Mouse (Mus musculus): ENCODE results near the gene Tmem45b. TPM values are rescaled to one million over a fixed set of nuclear protein-coding genes. Genes with fewer than 3 reads are reported as not detected.
"Not testable (repeated sequence)": the region's sequence is repeated elsewhere in the genome, so short reads cannot be mapped to it uniquely, and the experiment has no call there.

The Tmem45b gene
- 223 and 553 TPM in 2 replicates for polyA plus RNA-seq (2012; rRNA removed)

GRCm38 (mm10) chr9:31463692-31464474, at the start of gene Tmem45b:
Gene Tmem45b (minus strand): TSS chr9:31464462.
- DNase-seq (ENCODE audit: low read depth), result no peak

- peak; percentile 27 for DNase-seq (ENCODE audit: low read depth)
Observed at GRCm38 (mm10) chr9:31508189-31508588, 43.9 kb upstream of the Tmem45b start.

GRCm38 (mm10) chr9:31501221-31501620, 37.0 kb upstream of the Tmem45b start:
- DNase-seq (ENCODE audit: low read depth), result not testable (repeated sequence)

- no peak for DNase-seq (ENCODE audit: low read depth)
Observed at GRCm38 (mm10) chr9:31463190-31463589, 1.1 kb downstream of the Tmem45b start.

- no peak for DNase-seq (ENCODE audit: low read depth)
Observed at GRCm38 (mm10) chr9:31454356-31454755, 9.9 kb downstream of the Tmem45b start.

GRCm38 (mm10) chr9:31452166-31452565, 12.1 kb downstream of the Tmem45b start:
- DNase-seq (ENCODE audit: low read depth), result no peak

- DNase-seq (ENCODE audit: low read depth), result no peak
Observed at GRCm38 (mm10) chr9:31449145-31449772, 15.0 kb downstream of the Tmem45b start.

DNA sequence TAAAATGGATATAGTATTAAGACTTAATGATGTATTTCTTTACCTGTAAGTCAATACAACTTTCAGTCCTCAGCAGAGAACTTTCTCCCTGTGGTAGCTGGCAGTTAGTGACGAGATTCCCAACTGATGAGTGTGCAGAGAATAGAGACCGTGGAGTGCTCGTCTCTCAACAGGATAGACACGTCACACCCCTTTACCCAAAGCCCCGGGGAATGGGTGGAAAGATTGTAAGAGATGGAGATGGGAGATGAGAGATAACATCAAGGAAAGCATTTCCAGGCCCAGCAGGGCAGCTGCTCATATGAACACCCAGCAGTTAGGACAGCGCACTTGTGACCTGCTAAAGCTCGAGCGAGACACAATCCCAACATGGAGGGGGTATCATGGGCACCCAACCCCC, 20.0 kb downstream of the Tmem45b start:
- no peak for DNase-seq (ENCODE audit: low read depth)

GRCm38 (mm10) chr9:31441487-31441886, 22.8 kb downstream of the Tmem45b start:
- no peak for DNase-seq (ENCODE audit: low read depth)

DNA sequence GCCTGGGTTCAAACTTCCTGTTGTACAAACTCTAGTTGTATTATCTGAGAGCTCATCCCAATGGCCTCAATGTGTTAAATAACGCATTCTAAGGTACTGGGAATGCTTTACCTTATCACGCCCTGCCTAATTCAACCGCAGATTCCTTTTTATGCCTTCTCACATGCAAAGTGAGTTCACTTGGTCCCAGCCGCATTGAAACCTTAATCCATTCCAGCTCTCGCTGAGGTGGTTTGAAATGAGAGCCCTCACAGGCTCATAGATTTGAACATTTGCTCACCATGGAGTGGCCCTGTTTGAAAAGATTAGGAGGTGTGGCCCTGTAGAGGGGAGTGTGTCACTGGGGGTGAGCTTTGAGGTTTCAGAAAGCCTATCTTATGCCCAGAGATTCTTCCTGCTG, 23.9 kb downstream of the Tmem45b start:
- DNase-seq (ENCODE audit: low read depth), result no peak

- no peak for DNase-seq (ENCODE audit: low read depth)
Observed at GRCm38 (mm10) chr9:31439341-31439740, 24.9 kb downstream of the Tmem45b start.

DNA sequence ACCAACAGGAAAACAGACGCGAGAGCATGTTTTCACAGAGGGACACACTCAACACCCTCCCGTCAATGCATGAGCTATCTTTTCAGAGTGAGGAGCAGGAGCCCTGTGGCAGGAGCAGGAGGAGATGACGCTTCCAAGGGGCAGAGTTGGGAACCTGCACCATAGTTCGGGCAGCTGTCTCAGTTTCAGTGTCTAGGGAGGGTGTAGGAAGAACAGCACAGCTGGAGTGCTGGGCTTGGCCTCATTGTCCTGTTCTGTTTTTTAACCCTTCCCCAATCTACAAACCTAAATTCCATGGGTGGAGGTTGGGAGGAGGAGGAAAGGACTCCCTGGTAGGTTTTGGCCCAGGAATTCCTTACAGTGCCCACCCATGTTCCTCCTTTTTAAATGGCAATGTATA, 25.4 kb downstream of the Tmem45b start:
- DNase-seq (ENCODE audit: low read depth), result no peak

DNA sequence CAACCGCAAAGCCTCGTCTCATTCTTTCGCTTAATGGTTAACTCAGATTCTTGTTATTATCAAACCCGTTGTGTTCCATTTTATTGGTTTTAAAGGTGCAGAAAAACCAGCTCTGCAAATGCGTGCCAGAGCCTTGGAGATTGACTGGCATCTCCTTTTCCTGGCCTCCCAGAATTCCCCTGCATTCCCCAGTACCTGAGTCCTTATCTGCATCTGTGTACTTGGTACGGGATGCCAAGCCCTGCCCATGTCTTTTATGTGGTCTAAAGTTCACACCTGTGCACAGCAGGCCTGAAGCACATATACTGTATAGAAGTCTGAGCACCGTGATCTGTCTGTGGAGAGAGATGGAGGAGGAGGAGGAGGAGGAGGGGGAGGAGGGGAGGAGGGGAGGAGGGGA, 26.4 kb downstream of the Tmem45b start:
- DNase-seq (ENCODE audit: low read depth), result no peak

DNA sequence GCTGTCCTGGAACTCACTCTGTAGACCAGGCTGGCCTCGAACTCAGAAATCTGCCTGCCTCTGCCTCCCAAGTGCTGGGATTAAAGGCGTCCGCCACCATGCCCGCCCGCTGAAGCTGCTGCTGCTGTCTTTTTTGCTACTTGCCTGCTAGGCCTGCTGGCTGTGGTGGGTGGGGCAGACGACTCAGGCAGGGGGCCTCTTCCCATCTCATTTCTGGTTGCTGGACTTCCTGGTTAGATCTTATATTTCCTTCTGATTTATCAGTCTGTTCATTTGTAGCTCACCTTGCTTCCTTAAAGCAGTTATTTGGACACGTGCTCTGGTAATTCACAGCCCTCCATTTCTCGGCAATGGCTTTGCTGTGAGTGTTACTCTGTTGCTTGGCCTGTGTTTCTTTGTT, 28.8 kb downstream of the Tmem45b start:
- no peak for DNase-seq (ENCODE audit: low read depth)

GRCm38 (mm10) chr9:31433431-31433830, 30.8 kb downstream of the Tmem45b start:
- no peak for DNase-seq (ENCODE audit: low read depth)

GRCm38 (mm10) chr9:31432336-31432975, 31.8 kb downstream of the Tmem45b start:
- DNase-seq (ENCODE audit: low read depth), result peak; percentile 47

DNA sequence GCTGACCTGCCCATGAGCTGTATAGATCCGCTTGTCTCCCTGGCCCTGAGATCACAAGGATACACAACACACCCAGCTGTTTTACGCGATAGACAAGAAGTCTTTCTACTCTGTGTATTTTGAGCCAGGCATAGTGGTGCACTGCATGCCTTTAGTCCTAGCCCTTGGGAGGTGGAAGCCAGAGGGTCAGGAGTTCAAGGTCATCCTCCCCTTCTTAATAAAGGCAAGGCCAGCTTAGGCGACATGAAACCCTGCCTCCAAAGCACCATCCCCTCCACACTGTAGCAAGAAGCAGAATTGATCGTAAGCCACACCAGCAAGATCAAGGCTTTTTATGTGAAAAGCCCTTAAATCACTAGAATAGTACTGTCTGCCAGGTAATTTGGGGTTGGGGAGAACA, 32.5 kb downstream of the Tmem45b start:
- DNase-seq (ENCODE audit: low read depth), result no peak

DNA sequence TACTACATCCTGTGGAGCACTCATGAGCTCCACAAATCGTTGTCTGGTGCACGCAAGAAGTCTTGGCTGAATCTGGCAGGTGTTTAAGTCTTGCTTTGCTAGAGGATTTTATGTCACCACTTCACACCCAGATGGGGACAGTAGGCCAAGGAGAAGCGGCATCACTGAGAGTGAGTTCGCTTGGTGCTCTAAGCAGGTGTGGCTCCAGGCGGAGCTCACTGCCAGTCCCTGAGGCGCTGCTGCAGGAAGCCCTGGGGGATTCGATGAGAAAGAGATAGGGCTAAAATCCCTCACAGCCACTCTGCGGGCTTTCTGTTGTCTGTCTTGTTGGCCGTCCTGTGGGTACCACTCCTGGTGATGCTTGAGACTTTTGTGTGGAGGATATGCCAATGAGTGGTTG, 34.3 kb downstream of the Tmem45b start:
- no peak for DNase-seq (ENCODE audit: low read depth)

- no peak for DNase-seq (ENCODE audit: low read depth)
Observed at GRCm38 (mm10) chr9:31428971-31429370, 35.3 kb downstream of the Tmem45b start.

DNA sequence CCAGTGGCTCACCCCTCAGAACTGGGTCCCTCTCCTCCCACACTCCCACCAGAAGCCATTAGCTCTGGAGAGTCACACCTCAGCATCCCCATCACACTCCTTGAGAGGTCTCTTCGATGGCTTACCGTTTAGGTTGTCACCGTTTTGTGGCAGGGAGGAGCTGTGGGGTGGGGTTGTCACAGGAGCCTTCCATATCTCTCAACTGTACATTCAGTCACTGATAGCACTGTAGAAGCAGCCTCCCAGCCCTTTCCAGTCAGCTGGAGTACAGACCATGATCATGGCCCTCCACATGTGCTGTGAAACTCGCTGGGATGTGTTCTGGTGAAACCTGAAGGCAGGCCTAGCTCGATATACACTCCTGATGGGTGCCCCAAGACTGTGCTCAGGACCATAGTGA, 42.1 kb downstream of the Tmem45b start:
- DNase-seq (ENCODE audit: low read depth), result no peak

DNA sequence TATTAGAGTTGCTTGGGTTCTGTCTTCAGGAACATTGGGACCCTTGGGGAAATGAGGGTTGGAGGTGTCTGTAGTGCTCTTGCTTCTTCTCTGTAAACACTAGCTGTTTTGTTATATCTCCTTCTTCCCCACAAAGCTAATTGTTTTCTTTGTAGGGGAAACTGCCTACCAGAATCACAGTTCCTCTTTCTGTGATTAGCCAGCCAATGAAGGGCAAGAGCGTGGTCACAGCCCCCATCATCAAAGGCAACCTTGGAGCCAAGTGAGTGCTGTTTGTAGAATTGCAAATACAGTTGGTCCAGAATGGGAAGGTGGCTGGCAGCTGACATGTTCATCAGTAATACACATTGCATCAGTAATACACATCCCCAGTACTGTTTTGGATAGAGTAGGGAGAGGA, 45.4 kb downstream of the Tmem45b start:
- no peak for DNase-seq (ENCODE audit: low read depth)

DNA sequence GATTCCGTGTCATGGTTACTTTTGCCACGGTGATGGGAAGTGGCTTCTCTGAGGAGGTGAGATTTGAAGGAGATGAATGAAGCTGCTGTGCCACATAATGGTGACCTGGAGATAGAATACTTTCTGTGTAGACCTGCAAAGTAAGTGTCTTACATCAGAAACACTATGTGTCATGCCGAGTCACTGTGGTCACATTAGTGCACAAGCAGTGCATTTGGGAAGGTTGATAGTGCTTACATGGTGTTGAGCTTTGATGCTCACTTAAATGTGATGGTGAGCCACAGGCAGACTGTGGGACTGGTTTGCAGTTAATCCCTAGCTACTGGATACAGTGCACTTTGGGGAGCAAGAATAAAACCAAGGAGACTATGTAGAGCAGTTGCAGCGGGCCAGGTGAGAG, 52.1 kb downstream of the Tmem45b start:
- no peak for DNase-seq (ENCODE audit: low read depth)

DNA sequence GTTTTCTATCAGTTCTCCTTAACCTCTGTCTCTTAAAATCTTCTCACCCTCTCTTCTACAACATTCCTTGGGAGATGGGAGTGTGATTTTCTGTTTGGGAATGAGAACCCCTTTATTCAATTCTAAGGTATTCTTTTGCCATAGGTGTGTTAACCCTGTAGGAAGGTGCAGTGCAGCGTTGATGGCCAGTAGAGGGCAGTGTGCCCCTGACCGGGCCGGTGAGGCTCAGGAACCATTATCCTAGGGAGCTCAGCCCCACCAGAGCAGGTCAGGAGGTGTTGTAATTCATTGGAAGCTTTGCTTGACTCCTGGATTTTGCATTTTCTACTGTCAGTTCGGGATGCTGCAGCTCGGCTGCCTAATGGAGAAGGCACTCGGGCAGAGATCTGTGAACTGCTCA, 59.0 kb downstream of the Tmem45b start:
- no peak for DNase-seq (ENCODE audit: low read depth)
